Mouse (Mus musculus) lung, postnatal 10 days (tissue): Measurements from ENCODE around the gene Kptn.
A peak's percentile ranks its signal among the peaks of the same experiment; 100 is the strongest.

Experiments used
- DNase-seq: peaks from one replicate; pipeline ENCODE4 v3.0.0; 2021

Gene Kptn

DNA sequence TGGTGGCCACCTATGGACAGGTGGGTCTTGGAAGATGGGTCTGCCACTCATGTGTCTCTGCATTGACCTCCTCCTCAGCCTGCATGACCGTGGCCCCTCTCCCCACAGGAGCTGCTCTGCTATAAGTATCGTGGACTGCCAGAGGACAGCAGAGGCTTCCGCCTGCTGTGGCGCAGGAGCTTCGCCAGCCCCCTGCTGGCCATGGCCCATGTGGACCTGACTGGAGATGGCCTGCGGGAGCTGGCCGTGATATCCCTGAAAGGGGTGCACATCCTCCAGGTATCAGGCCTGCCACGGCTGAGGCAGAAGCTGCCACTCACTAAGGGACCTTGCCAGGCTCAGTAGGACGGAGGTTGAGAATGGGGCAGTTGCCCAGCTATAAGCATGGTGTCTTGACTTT, 6.1 kb downstream of the Kptn start:
- no peak for DNase-seq

DNA sequence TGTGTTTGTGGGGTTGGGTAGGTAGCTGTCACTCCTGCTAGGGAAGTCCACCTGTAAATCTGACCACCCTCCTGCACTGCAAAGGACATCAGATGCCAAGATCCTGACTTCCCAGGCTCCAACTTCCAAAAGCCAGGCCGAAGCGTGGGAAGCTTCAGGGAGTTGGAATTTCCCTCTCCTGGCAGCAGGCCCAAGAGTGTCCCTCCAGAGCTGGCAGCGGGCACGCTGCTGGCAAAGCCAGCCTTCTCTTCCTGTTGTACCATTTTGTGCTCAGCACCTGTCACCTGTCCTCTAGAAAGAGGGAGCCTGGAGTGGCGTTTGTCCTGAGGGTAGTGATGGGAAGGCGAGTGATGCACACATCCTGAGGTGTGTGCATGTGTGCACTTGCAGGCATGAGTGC, 8.6 kb downstream of the Kptn start:
- no peak for DNase-seq

DNA sequence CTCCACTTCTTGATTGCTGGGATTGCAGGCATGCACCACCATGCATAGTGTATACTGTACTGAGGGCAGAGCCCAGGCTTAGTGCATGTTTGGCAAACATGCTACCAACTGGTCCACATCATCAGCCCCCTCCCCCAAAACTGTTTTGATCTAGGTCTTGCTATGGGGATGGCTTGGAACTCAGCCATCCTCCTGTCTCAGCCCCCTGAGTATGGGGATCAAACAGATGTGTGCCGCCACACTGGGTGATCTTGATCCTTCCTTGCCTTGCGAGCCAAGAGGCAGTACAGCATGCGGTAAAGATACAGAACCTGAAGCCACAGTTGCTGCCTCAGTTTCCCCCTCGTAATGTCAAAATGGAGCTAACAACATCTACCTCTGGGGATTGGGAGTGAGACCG, 9.2 kb downstream of the Kptn start:
- DNase-seq, result no peak

DNA sequence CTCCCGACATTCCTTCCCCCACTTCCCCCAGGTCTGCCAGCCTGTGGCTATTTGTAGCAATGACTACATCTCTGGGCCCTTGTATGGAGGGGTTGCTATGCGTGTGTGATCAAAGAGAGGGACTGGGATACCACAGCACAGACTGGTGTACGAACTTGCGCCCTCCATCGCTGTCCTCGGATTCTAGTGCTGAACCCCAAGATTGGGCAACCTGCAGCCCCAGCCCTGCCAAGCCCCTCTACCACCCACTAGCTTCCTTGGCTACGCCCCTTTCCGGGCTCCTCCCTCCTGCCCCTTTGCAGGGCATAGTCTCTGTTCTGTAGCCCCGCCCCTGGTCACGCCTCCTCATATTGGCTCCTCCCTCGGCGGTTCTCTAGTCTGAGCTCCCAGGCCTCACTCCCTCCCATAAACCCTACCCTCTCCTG, 9.7 kb downstream of the Kptn start, which contains the start of gene Slc8a2:
Gene Slc8a2 (plus strand): TSS at position 406 of the 425 bp plus-strand sequence.
- peak; percentile 90 for DNase-seq

DNA sequence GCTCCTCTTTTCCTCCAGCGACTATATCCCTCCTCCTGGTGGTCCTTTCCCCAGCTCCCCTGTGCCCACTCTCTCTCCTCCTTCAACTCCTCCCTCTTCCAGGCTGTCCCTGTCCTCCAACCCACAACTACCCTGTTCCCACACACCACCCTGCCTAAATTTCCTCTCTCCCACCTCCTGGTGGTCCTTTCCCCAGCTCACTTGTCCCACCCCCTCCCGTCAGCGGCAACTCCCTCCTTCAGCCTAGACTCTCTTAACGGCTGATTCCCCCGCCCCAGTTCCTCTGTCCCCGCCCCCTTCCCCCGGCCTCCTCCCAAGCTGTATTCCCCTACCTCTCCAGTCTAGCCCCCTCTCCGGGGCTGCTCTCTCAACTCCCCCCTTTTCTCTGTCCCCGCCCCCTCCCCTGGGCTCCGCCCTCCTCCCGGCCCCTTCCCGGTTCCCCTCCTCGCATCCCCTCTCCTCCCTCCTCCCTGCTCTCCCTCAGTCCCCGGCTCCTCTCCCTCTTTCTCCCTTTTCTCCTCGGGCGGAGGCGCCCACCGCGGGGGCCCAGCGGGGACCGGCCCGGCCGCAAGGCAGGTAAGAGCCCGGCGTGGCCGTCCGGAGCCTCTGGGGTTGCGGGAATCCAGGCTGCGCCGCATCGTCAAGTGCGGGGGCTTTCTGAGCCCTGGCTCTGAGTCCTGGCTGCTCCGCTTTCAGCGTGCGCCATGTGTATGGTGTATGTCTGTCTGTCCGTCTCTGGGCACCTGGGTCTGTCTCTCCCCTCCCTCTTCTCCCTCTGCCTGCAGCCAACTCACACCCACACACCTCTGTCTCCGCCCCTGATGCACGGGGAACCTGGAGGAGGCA, 10.4 kb downstream of the Kptn start:
- peak; percentile 37 for DNase-seq

DNA sequence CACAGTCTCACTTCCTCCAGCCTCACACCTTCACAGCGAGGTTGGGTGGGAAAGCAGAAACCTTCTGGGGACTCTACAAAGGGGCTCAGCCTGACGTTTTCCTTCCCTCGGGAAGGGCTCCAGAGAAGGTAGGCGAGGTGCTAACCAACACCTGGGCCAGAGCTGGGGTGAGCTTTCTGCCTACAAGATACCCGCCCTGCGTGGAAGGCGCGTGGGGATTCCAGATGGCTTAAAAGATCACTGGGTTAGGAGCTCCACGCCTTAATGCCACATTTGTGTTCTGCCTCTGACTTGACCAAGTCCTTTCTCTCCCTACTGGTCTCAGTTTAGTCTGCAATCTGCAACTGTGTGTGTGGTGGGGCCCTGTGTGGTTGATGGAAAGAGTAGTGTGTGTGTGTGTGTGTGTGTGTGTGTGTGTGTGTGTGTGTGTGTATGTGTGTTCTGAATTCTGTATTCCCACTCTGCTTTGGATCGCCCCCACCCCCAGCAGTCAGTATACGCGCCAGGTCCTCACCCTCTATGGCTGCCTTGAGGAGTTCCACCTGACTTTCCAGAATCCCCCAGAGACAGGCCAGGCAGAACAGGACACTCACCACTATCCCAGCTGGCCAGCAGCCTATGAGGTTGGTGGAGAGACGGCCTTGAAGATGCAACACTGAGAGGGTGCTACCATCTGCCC, 11.4 kb downstream of the Kptn start:
- no peak for DNase-seq

DNA sequence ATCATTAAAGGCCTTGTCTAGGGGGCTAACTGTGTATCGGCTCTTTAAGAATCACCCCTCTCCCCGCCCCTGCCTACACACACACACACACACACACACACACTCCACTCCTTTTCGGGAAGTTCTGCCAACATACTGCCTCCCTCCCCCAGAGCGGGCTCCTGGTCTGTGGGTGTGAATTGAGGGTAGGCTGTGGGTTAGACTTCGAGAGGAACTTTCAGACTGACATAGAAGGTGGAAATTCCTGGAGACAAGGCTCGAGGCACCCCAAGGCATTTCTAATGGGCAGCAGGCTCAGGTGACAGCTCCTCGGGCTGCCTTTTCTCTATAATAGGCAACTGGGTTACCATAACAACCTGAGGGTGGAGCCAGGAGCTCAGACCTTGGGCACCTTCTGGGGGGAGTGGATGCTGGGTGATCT, 12.5 kb downstream of the Kptn start:
- DNase-seq, result peak; percentile 25

DNA sequence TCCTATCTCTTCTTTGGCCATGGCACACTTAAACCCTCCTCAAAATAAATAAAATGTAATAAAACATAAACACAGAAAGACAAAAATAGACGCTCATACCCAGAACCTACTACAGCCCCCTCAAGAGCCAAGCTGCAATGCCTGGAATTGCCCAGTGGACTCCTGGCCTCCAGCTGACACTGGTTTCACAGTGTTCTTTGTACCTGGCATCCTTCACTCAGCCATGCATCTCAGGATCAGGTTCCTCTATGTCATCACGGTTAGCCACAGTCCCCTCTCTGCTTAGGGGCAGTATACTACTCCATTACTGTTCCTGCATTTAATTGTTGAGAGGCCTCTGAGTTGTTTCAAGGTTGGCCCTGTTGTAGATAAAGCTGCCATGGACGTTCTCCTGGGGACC, 13.2 kb downstream of the Kptn start:
- no peak for DNase-seq

DNA sequence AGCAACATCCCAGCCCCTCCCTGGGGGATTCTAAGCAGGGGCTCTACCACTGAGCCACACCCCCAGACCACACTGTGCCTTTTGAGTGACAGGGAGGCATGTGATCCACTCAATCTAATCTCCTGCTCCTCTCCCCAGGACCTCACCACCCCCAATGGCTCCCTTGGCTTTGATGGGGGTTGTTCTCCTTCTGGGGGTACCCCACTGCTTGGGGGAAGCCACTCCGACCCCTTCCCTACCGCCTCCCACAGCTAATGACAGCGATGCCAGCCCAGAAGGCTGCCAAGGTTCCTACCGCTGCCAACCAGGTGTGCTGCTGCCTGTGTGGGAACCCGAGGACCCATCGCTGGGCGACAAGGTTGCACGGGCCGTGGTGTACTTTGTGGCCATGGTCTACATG, 14.0 kb downstream of the Kptn start:
- no peak for DNase-seq

DNA sequence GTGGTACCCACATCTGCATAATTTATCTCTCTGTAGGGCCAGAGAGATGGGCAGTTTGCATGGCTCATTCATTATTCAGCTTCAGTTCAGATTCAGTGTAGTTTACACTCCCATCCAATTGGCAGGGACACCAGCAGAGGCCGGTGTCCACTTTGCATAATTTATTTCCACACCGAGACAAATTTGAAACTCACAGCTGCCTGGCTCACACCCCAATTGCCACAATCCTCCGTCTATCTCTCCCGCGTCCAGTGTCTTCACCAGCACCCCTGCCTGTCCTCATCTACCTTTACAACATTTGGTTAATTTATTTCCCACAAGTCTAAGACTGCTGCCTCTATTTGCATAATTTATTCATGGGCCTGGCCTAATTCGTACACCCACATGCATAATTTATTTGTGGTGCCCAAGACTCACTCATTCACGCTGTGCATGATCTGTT, 15.3 kb downstream of the Kptn start:
- DNase-seq, result no peak

DNA sequence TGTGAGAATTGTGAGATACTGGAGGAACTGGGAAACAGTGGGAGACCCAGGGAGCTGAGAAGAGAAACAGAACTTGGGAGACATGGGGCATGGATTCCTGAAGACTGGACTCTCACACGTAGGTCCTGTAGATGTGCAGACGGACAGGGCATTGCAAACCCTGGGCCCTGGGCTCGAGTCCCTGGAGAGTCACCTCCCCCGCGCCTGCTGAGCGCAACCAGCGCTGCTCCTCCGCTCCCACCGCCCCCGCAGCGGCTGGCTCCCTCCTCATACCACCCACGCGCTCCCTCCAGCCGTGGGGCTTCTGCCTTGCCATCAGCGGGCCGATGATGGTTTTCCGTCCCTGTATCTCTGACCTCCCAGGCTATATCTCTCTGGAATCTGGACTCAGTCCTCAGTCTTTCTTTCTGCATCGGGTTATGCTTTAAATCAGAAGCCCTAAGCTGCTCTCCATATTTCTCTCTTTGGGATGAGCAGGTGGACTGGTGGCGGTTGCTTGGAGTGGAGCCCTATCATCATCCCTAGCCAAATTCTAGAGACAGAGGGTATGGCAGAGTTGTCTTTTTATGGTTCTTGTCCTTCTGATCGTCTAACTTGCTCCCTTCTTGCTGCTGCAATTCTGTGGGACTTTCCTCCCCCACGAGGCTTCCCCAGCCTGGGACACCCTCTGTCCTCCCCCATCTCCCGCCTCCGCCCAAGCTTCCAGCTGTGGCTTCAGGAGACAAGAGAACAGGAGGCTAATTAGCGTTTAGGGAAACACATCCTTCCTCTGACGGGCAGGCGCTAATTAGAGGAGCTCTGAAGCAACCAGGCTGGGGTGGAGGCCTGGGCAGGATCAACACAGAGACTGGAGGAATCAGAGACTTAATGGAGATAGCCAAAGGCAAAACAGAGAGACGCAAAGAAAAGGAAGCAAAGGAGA, 27.1 kb downstream of the Kptn start:
- DNase-seq, result no peak

DNA sequence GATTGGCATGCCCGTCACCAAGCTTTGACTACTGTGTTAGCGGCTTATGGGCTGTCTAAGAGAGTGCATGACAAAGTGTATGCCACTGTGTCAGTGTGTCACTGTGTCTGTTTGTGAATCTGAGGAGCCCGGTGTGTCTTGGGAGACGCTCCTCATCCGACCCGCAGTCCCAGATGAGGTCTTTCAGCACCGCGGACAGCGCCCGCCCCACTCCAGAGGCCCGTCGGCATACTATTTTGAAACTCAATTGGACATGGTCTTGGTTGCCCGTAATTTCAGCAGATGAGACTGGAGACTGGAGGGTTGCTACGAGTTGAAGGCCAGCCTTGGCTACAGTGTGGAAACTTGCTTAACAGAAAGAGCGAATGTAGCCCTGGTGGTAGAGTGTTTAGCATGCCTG, 27.9 kb downstream of the Kptn start:
- DNase-seq, result peak; percentile 74

DNA sequence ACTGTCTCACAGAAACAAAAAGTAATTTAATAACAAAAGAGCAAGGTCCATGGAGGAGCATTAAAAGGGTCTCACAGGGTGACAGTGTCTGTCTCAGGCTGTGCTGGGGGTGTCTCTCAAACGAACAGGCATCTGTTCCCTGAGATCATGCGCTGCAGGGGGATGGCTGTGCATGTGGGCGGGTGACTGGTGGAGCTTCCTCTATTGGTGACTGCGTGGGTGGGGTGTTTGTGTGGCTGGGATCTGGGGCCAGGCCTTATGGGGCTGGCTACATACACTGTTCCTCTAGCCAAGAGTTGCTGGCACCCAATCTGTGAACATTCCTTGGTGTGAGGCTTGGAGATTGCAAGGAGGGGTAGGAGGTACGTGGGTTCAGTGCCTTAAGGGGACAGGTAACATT, 29.5 kb downstream of the Kptn start:
- DNase-seq, result peak; percentile 36

DNA sequence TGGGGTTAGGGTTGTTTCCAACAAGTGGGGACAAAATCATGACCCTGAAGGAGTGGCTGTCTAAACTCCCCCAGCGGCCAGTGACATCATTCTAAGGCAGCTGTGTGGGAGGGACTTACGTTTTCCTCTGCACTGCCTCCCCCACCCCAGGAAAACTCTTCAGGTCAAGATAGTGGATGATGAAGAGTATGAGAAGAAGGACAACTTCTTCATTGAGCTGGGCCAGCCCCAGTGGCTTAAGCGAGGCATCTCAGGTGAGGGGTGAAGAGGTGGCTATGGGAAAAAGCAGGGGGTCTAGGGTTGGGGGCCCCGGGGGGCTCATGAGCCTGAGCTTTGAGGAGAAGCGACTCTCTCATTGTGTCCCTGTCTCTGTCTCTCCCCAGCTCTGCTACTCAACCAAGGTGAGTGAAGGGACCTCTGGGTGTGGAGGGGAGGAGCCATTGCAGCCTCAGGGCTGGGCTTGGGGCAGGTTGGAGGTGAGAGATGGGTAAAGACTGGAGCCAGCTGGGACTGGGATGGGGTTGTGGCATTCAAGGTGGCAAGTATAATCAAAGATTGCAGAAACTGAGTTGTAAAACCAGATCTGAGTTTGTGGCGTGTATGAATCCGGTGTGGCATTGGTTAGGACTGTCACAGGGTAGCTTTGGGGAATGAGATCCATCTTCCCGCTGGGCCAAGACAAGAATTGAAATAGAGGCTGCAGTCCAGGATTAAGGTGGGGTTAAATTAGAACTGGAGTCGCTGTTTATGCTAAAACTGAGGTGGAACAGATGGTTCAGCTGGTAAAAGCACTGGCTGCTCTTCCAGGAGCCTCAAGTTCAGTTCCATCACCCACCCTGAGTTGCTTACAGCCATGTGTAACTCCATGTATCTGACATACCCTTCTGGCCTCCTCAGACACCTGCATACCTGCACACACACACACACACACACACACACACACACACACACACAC, 30.8 kb downstream of the Kptn start:
- DNase-seq, result no peak

DNA sequence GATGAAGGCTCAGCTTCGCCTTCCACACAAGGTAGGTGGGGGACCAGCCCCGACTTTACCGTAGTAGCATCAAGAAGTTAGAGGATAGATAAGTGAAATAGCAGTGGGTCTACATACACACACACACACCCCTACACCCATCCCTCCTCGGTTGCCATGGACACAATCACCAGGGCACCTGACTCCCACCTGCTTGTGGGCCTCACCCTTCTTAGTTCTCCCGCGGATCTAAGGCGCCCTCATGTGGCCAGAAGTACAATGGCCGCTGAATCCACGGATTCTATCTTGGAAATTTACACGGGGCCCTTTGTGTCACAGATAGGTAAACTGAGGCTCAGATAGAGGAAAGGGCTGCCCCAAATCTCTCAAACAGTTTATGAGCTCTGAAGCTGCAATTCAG, 33.8 kb downstream of the Kptn start:
- DNase-seq, result peak; percentile 51

DNA sequence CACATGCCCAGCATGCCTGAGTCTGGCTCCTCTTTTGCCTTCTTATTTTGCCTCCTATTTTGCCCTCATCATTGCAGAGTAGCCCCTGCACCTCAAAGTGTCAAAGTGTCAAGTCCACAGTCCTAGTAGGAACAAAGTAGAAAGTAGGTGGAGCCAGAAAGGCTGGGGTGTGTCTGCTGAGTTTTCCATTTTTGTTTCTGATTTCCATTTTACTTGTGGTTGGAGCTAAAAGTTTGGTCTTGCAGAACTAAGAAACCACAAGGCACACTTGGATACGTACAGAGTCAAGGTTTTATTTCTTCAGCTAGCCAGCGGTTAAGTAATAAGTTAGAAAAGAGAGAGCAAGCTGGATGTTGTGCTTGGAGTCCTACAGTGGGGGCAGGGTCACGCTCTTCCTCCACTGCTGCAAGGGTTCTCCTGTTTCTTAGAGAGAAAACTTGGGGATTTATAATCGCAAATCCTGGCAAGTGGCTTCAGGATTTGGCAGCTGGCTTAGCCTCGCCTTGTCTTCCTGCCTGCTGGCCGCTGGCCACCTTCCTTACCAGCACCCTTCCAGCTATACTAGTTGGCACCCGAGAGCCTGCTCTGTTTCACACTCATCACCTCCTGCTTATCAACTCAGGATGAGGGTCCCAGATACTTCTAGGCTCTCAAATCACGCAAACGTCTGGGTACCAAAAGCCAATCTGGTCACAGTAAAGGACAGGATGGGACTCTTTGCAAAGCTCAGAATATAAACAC, 35.6 kb downstream of the Kptn start:
- DNase-seq, result peak; percentile 53

DNA sequence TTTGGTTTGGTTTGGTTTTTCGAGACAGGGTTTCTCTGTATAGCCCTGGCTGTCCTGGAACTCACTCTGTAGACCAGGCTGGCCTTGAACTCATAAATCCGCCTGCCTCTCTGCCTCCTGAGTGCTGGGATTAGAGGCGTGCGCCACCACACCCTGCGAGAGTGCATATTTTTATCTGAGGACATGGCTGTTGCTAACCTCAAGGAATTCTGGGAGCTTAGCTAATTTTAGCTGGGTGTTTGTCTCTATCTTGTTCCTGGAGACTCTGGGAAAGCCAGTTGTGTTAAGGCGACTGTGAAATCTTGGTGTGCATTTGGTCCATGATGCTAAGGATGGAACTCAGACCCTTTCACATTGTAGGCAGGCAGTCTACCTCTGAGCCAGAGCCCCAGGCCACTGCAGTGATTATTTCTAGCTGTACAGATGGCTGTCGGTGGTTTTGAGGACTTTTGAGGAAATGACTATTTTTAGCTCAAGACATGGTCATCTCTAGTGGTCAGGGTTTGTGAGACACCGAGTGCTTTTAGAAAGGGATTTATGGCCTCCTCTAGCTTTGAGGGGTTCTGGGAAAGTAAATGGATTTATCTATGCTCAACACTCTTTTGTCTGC, 36.5 kb downstream of the Kptn start:
- peak; percentile 16 for DNase-seq

DNA sequence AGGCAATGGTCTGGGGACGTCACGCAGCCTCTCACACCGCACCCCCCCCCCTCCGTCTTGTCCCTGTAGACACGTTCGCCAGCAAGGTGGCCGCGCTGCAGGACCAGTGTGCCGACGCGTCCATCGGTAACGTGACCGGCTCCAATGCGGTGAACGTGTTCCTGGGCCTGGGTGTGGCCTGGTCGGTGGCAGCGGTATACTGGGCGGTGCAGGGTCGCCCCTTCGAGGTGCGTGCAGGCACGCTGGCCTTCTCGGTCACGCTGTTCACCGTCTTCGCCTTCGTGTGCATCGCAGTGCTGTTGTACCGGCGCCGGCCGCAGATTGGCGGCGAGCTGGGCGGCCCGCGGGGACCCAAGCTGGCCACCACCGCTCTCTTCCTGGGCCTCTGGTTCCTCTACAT, 39.0 kb downstream of the Kptn start:
- DNase-seq, result no peak

DNA sequence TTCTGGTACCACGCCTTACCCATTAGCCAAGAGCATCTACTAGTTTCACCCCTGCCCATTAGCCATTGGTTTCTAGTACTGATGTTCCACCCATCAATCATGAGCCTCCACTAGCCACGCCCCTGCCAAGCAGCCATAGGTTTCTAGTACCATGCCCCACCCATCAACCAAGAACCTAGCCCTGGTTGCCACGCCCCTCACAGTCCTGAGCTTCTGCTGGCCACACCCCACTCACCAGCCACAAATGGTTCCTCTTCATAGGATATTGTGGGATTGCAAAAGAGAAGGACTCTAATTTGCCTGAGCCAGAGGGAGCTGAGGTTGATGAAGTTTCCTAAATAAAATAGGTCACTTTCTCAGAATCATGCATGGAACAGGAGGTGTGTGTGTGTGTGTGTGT, 41.0 kb downstream of the Kptn start:
- peak; percentile 27 for DNase-seq

DNA sequence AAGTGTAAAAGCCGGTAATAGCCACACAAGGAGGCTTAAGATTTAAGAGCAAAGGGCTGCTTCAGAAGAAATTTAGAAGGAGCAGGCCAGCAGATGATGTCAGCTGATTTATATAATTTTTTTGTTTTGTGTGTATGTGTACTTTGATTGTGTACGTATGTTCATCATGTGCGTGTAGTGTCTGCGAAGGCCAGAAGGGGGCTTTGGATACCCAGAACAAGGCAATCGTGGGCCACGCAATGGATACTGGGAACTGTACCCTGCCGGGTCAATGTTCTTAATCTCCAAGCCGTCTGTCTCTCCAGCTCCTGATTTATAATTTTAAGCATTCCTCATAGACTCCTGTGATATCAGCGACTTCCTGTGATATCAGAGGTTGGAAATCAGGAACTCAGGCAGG, 41.6 kb downstream of the Kptn start:
- DNase-seq, result no peak

DNA sequence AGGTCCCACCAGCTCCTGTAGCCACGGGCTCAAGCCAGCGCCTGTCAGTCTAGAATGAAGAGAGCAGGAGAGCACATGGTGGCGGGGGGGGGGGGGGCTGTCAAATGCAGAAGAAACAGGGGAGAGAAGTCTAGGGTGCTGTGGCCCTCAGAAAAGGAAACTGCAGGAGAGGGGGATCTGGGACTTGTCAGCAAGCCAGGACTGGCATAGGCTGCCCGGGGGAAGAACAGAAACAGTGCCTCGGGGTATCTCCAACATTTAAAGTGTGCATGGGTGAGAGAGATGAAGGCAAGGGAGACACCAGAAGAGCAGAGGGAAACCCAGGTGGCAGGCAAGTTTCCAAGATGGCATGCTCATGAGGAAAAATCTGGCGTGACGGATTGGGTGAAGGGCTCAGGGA, 42.3 kb downstream of the Kptn start:
- DNase-seq, result no peak
